Mouse (Mus musculus) forebrain, embryonic 15.5 days (tissue): ENCODE measurements at regions not wholly inside any gene's neighbourhood (a gene's known extent, or its start where the extent isn't known, plus 50 kb on each side); places are given as distances from the start of the nearest gene placed in this dataset.

ENCODE experiments used
- ATAC-seq: fragments of 200-750 bp; cut with Nextera tagmentation; replicated peaks from 2 replicates; pipeline ENCODE4 v1.8.0; 2017; ENCODE audit warnings: mild to moderate bottlenecking, moderate TSS enrichment, moderate library complexity
- H3K27ac ChIP-seq: fragments of 300-500 bp; sonication (generic); replicated peaks from 2 replicates; pipeline ENCODE4 v1.5.1; 2015; ENCODE audit warnings: mild to moderate bottlenecking, inconsistent platforms
- H3K27me3 ChIP-seq: fragments of 300-500 bp; sonication (generic); 2 replicates; pipeline ENCODE4 v1.6.1; 2015; ENCODE audit warnings: inconsistent platforms
- H3K36me3 ChIP-seq: fragments of 300-500 bp; sonication (generic); 2 replicates; pipeline ENCODE4 v1.6.1; 2015; ENCODE audit warnings: mild to moderate bottlenecking, inconsistent platforms
- H3K4me1 ChIP-seq: fragments of 300-500 bp; sonication (generic); 2 replicates; pipeline ENCODE4 v1.6.1; 2015; ENCODE audit warnings: inconsistent platforms
- H3K4me2 ChIP-seq: fragments of 300-500 bp; sonication (generic); replicated peaks from 2 replicates; pipeline ENCODE4 v1.6.1; 2015; ENCODE audit warnings: mild to moderate bottlenecking, inconsistent platforms
- H3K4me3 ChIP-seq: fragments of 300-500 bp; sonication (generic); 2 replicates; pipeline ENCODE4 v1.5.1; 2015; ENCODE audit warnings: mild to moderate bottlenecking, inconsistent platforms
- H3K9ac ChIP-seq: fragments of 300-500 bp; sonication (generic); replicated peaks from 2 replicates; pipeline ENCODE4 v1.6.1; 2015; ENCODE audit warnings: mild to moderate bottlenecking, inconsistent platforms
- H3K9me3 ChIP-seq: fragments of 300-500 bp; sonication (generic); 2 replicates; pipeline ENCODE4 v1.6.1; 2016; ENCODE audit warnings: inconsistent platforms

- no peaks in the 10 kb centered on the region for H3K4me1 ChIP-seq
- no peaks in the 10 kb centered on the region for H3K27me3 ChIP-seq
- H3K36me3 ChIP-seq = no peaks in the 10 kb centered on the region
- H3K4me2 ChIP-seq = no peak overlapping the region
- no peak for ATAC-seq
- no peak overlapping the region for H3K4me3 ChIP-seq
- no peak overlapping the region for H3K9ac ChIP-seq
- no peaks in the 10 kb centered on the region for H3K9me3 ChIP-seq
- H3K27ac ChIP-seq = no peak overlapping the region
These were observed 55.2 kb upstream of the Arsj start for GRCm38 (mm10) chr3:126308303-126308702.
